Mouse (Mus musculus) stomach, embryonic 16.5 days (tissue): ENCODE data around the gene Capn11. TPM values are rescaled to one million over a fixed set of nuclear protein-coding genes. Genes with fewer than 3 reads are reported as not detected.

Experiments
- ATAC-seq: fragments of 200-750 bp; cut with Nextera tagmentation; 2 replicates; pipeline ENCODE4 v1.8.0; 2017; ENCODE audit warnings: moderate number of reproducible peaks, moderate TSS enrichment; ENCODE audit not compliant: insufficient read depth, low FRiP score
- H3K27ac ChIP-seq: fragments of 300-500 bp; sonication (generic); 2 replicates; pipeline ENCODE4 v1.5.1; 2014; ENCODE audit warnings: low read length
- H3K27me3 ChIP-seq: fragments of 300-500 bp; sonication (generic); 2 replicates; pipeline ENCODE4 v1.6.1; 2014; ENCODE audit warnings: low read length, control low read depth, mixed read lengths; ENCODE audit not compliant: control insufficient read depth, insufficient read depth
- H3K36me3 ChIP-seq: fragments of 300-500 bp; sonication (generic); 2 replicates; pipeline ENCODE4 v1.6.1; 2014; ENCODE audit warnings: low read length; ENCODE audit not compliant: control insufficient read depth, insufficient read depth
- H3K4me1 ChIP-seq: fragments of 300-500 bp; sonication (generic); 2 replicates; pipeline ENCODE4 v1.6.1; 2014; ENCODE audit warnings: low read length, control low read depth, mixed read lengths; ENCODE audit not compliant: control insufficient read depth, insufficient read depth
- H3K4me2 ChIP-seq: fragments of 300-500 bp; sonication (generic); 2 replicates; pipeline ENCODE4 v1.6.1; 2014; ENCODE audit warnings: low read depth, low read length, mixed read lengths
- H3K4me3 ChIP-seq: fragments of 300-500 bp; sonication (generic); replicated peaks from 2 replicates; pipeline ENCODE4 v1.5.1; 2014; ENCODE audit warnings: mild to moderate bottlenecking, low read length
- H3K9ac ChIP-seq: fragments of 300-500 bp; sonication (generic); 2 replicates; pipeline ENCODE4 v1.6.1; 2014; ENCODE audit warnings: low read length
- H3K9me3 ChIP-seq: fragments of 300-500 bp; sonication (generic); replicated peaks from 2 replicates; pipeline ENCODE4 v1.6.1; 2016; ENCODE audit warnings: low read length, control low read depth; ENCODE audit not compliant: control insufficient read depth
- WGBS: fragments of 180-500 bp; shearing (Covaris S2); extraction: QIAGEN DNeasy Blood & Tissue Kit; methylation state at CpG from one replicate; pipeline ENCODE4 v1.1.7; 2014; 5-methylcytosine and 5-hydroxymethylcytosine counted together
- polyA plus RNA-seq: library from polyadenylated mRNA; unstranded; fragments of >200 nt; fragmentation: Nextera tagmentation; extraction: Ambion mirVana; gene quantifications from 2 replicates; pipeline ENCODE4 v1.2.1, GENCODE M21; 2015

Gene Capn11
- polyA plus RNA-seq, 1 experiment from 2014 or later, result 0.45 TPM

- H3K9ac ChIP-seq, result no peak overlapping the region
- no peaks in the 10 kb centered on the region for H3K4me1 ChIP-seq
- WGBS, result 77% methylated on average over 8 of the region's 8 CpGs
- ATAC-seq, result no peak
- 0 out of 2 replicates have a peak, but pooled peaks cover 4% of the 10 kb centered on the region for H3K9me3 ChIP-seq
- no peak overlapping the region for H3K4me3 ChIP-seq
- no peak overlapping the region for H3K27ac ChIP-seq
- no peak overlapping the region for H3K4me2 ChIP-seq
- H3K27me3 ChIP-seq, result no peaks in the 10 kb centered on the region
- H3K36me3 ChIP-seq, result no peaks in the 10 kb centered on the region
Observed at GRCm38 (mm10) chr17:45641981-45642380, 17.1 kb downstream of the Capn11 start.

GRCm38 (mm10) chr17:45638596-45639295, 20.4 kb downstream of the Capn11 start:
- no peak overlapping the region for H3K27ac ChIP-seq
- no peak for ATAC-seq
- H3K9ac ChIP-seq, result no peak overlapping the region
- no peaks in the 10 kb centered on the region for H3K4me1 ChIP-seq
- no peak overlapping the region for H3K4me2 ChIP-seq
- 69% methylated on average over 16 of the region's 16 CpGs for WGBS
- no peak overlapping the region for H3K4me3 ChIP-seq
- H3K27me3 ChIP-seq, result no peaks in the 10 kb centered on the region
- no peaks in the 10 kb centered on the region for H3K9me3 ChIP-seq
- no peaks in the 10 kb centered on the region for H3K36me3 ChIP-seq

- ATAC-seq, result no peak
- Histone ChIP-seq H3K9me3 (no peaks in the 10 kb centered on the region), H3K27me3 (no peaks in the 10 kb centered on the region), H3K4me3 (no peak overlapping the region), H3K27ac (no peak overlapping the region), H3K4me1 (peaks cover 8% of the 10 kb centered on the region), H3K4me2 (no peak overlapping the region), H3K36me3 (no peaks in the 10 kb centered on the region), H3K9ac (no peak overlapping the region)
- WGBS, result 78% methylated on average over 5 of the region's 5 CpGs
Observed at GRCm38 (mm10) chr17:45634033-45634432, 25.1 kb downstream of the Capn11 start.

- Histone ChIP-seq H3K4me3 (no peak overlapping the region), H3K4me1 (peaks cover 8% of the 10 kb centered on the region), H3K9me3 (no peaks in the 10 kb centered on the region), H3K9ac (no peak overlapping the region), H3K4me2 (no peak overlapping the region), H3K27me3 (no peaks in the 10 kb centered on the region), H3K36me3 (no peaks in the 10 kb centered on the region), H3K27ac (no peak overlapping the region)
- WGBS, result 63% methylated on average over 6 of the region's 6 CpGs
- ATAC-seq, result no peak
Observed at GRCm38 (mm10) chr17:45631940-45632339, 27.2 kb downstream of the Capn11 start.

GRCm38 (mm10) chr17:45630992-45631391, 28.1 kb downstream of the Capn11 start:
- Histone ChIP-seq H3K4me1 (peaks cover 11% of the 10 kb centered on the region), H3K9me3 (no peaks in the 10 kb centered on the region), H3K36me3 (no peaks in the 10 kb centered on the region), H3K27me3 (no peaks in the 10 kb centered on the region), H3K4me2 (no peak overlapping the region; the same call in 1 of the 2 replicates), H3K4me3 (no peak overlapping the region), H3K9ac (no peak overlapping the region), H3K27ac (no peak overlapping the region)
- WGBS, result 52% methylated on average over 3 of the region's 3 CpGs
- no peak for ATAC-seq

GRCm38 (mm10) chr17:45629861-45630694, 29.0 kb downstream of the Capn11 start:
- Histone ChIP-seq H3K4me3 (peak overlapping the region; percentile 41), H3K36me3 (no peaks in the 10 kb centered on the region), H3K27ac (peak overlapping the region; percentile 73), H3K9me3 (no peaks in the 10 kb centered on the region), H3K9ac (peak overlapping the region; percentile 72), H3K27me3 (no peaks in the 10 kb centered on the region), H3K4me1 (peaks cover 11% of the 10 kb centered on the region), H3K4me2 (peak overlapping the region; percentile 73)
- ATAC-seq, result peak; percentile 74; the same call in 1 of the 2 replicates
- WGBS, result 3% methylated on average over 34 of the region's 34 CpGs

GRCm38 (mm10) chr17:45628885-45629855, 30.0 kb downstream of the Capn11 start:
- H3K9ac ChIP-seq, result 0 out of 2 replicates have a peak overlapping the region, but pooled peaks have one; percentile 72
- no peaks in the 10 kb centered on the region for H3K36me3 ChIP-seq
- H3K4me1 ChIP-seq, result peaks cover 11% of the 10 kb centered on the region
- H3K4me3 ChIP-seq, result peak overlapping the region; percentile 41; the same call in 1 of the 2 replicates
- 0 out of 2 replicates have a peak, but pooled peaks have one; percentile 5 for ATAC-seq
- peak overlapping the region; percentile 73 for H3K27ac ChIP-seq
- WGBS, result 45% methylated on average over 13 of the region's 13 CpGs
- no peaks in the 10 kb centered on the region for H3K27me3 ChIP-seq
- peak overlapping the region; percentile 73 for H3K4me2 ChIP-seq
- no peaks in the 10 kb centered on the region for H3K9me3 ChIP-seq

- ATAC-seq, result no peak
- H3K27ac ChIP-seq, result no peak overlapping the region
- H3K27me3 ChIP-seq, result no peaks in the 10 kb centered on the region
- H3K9me3 ChIP-seq, result no peaks in the 10 kb centered on the region
- 39% methylated on average over 3 of the region's 3 CpGs for WGBS
- H3K4me2 ChIP-seq, result no peak overlapping the region
- H3K36me3 ChIP-seq, result no peaks in the 10 kb centered on the region
- H3K4me1 ChIP-seq, result peaks cover 11% of the 10 kb centered on the region
- no peak overlapping the region for H3K9ac ChIP-seq
- no peak overlapping the region for H3K4me3 ChIP-seq
Observed at GRCm38 (mm10) chr17:45628160-45628559, 31.0 kb downstream of the Capn11 start.
